In genomic region chr10:128548947-128549681, GRCm38 (mm10) we compare ENCODE assay signal across 8 mouse cellular contexts. TPM values are rescaled to one million over a fixed set of nuclear protein-coding genes. Genes with fewer than 3 reads are reported as not detected.
DNase-seq lines count a peak whose midpoint lies in the region; ATAC-seq and TF ChIP-seq lines count a peak whose summit lies in the region.

Gene Rpl41, minus strand, starts transcription at chr10:128549305.

- peaks cover 1% of the 10 kb centered on the region; the same call in 1 of the 2 replicates for H3K4me1 ChIP-seq in cortical plate, adult 2 months (ENCODE audit: control insufficient read depth, insufficient read depth, low read length)

- no peak for TF ChIP-seq CTCF in cortical plate, adult 2 months (IDR thresholded peaks at IDR 0.05; ENCODE audit: extremely low read depth, insufficient read depth, low read length)

- peak; percentile 100 for TF ChIP-seq POLR2A in cortical plate, adult 2 months (IDR thresholded peaks at IDR 0.05; ENCODE audit: extremely low read depth, insufficient read depth, low read length)

- peak within 1 kb of the TSS; percentile 81 for H3K4me3 ChIP-seq in cortical plate, adult 2 months (ENCODE audit: insufficient read depth, low read length)

- H3K27ac ChIP-seq in cortical plate, adult 2 months (ENCODE audit: insufficient read depth, low read length), result peak within 1 kb of the TSS; percentile 53

- DNase-seq in gastrocnemius, adult 8-10 months (ENCODE audit: low spot score in 2 of 2), result peak; percentile 86 to 92
- DNase-seq in induced T-regulatory cell, adult 2 months (ENCODE audit: low read depth), result peak; percentile 98
- DNase-seq in left cerebral cortex, adult 9 months (ENCODE audit: low spot score in 2 of 2), result peak; percentile 91 to 92
- DNase-seq in right cerebral cortex, postnatal 14 days, result peak; percentile 87
- DNase-seq in urinary bladder, postnatal 36 days (ENCODE audit: low spot score in 2 of 2), result peak; percentile 85 to 94

- ATAC-seq in activated CD4-positive, CD25-positive, alpha-beta regulatory T cell, adult 4 months, result peak; percentile 70
- peak; percentile 65 for ATAC-seq in megakaryocyte progenitor cell, adult 5-6 weeks (replicated peaks; ENCODE audit: poor library complexity)

RNA-seq across cellular contexts. Expression of gene Rpl41, which starts in this region (rescaled TPM):
- 1,000 to 10,000 TPM; 5,950 to 7,803 TPM for polyA plus RNA-seq in activated CD4-positive, CD25-positive, alpha-beta regulatory T cell, adult 4 months (2017; shearing (Covaris generic))
- 2,251 and 2,284 TPM in 2 replicates for polyA plus RNA-seq in cortical plate, adult 2 months (2012; rRNA removed)
- 1,000 to 10,000 TPM in 2 of 4 experiments, 100 to 1,000 TPM in 2; 907 to 1,327 (median 1,023) TPM for total RNA-seq in gastrocnemius, adult 8-10 months (2022)
- 3,654 and 3,864 TPM in 2 replicates for total RNA-seq in megakaryocyte progenitor cell, adult 5-6 weeks (2015)
- 3,114 and 3,805 TPM in 2 replicates for total RNA-seq in megakaryocyte progenitor cell, adult 5-6 weeks (2017)

Comparison
In these comparisons a context has a peak if more than half of its experiments do, and no peak if none do; other contexts are left out.
1. Peak in every context shown above with its lines: DNase-seq, ATAC-seq, H3K4me3 ChIP-seq and H3K27ac ChIP-seq.